Mouse (Mus musculus) left cerebral cortex, adult 2 months (tissue): ENCODE measurements at regions not wholly inside any gene's neighbourhood (a gene's known extent, or its start where the extent isn't known, plus 50 kb on each side); places are given as distances from the start of the nearest gene placed in this dataset.

Source experiments
- DNase-seq, 2 experiments: peaks; one replicate each; pipeline ENCODE4 v3.0.0; 2021 to 2022; ENCODE audit warnings: low spot score in 2 of 2, mixed read lengths in 1 of 2; ENCODE audit errors: extremely low spot score in 1 of 2
- H3K27ac ChIP-seq: fragments of 200-600 bp; 2 replicates; pipeline ENCODE4 v1.8.1; 2022
- H3K4me3 ChIP-seq: fragments of 200-600 bp; 2 replicates; pipeline ENCODE4 v1.8.1; 2022
- CTCF ChIP-seq: fragments of 200-600 bp; IDR thresholded peaks from 2 replicates; pipeline ENCODE4 v1.8.1; 2022; ENCODE audit warnings: antibody characterized with exemption, mild to moderate bottlenecking, moderate library complexity
- intact Hi-C: fragments of 180-260 bp; cut with DNase I; formaldehyde crosslinking; loops from one replicate; pipeline ENCODE4 v1.15.1; 2025

DNA sequence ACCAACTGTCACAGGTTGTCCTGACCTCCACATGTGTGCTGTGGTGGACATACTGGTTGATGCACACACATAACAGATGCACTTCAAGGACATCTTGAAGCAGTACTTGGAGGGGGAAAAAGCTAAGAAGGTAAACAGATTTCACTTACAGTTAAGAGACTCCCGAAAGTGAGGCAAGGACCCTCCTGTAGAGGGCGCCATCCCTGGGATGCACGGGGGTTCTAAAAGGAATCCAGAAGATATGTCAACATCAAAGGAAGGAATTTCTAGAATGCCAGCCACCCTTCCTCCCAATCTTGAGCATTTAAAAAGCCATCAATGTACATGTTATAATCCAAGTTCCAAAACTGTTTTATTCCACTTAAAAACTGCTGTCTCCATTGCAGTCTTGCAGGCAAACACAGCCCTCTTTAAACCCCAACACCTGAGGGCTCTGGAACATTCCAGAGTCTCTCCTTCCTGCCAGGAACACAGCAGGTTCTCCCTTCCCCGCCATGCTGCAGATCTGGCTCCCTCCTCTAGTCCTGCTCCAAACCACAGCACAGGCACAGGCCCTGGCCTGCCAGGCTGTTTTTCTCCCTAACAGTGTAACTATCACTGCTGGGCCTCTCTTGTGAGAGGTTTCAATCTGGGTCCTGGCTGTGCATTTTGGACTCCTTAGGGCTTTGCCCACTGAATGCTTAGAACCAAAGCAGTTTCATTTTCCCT lies 200.8 kb upstream of the Mkln1 start:
- peak; percentile 50 for TF ChIP-seq CTCF
- Histone ChIP-seq H3K4me3 (peak overlapping the region; percentile 2; the same call in 1 of the 2 replicates), H3K27ac (peak overlapping the region; percentile 41; the same call in 1 of the 2 replicates)
- intact Hi-C loops, result no loop called here
- DNase-seq, result no peak

DNA sequence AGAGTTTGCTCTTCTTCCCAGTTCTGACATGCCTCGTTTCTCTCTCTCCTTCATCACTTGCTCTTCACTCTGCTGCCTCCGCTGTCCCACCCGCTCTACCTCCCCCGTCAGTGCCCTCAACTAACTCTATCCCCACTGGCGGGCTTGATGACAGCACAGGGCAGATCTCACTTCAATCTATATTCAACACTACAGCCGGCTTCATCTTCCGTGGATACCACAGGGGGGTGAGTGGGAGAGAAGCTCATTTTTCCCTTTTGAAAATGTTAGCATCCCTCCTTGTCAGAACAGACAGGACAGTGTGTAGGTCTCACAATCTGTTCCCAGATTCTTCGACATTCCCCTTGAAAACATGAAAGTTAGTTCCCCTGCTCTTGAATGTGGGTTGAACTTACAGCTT lies 200.2 kb upstream of the Mkln1 start:
- Histone ChIP-seq H3K27ac (no peak overlapping the region), H3K4me3 (no peak overlapping the region; the same call in 1 of the 2 replicates)
- no peak for DNase-seq
- intact Hi-C loops, result no loop called here
- no peak for TF ChIP-seq CTCF

DNA sequence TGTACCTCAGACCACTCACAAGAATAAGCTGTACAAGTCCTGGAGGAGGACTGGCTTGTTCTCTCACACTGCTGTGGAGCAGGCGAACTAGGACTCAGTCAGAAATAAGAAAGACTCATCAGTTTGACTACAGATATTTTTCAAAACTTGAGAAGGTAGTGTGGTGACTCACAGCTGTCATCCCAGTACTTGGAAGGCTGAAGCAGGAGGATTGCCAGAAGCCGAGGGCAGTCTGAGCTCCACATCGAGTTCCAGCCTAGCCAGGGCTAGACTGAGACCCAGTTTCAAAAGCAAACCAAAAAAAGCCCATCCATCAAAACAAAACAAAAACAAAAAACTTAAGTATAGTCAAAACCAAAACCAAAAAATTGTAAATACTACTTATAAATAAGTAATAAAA lies 197.8 kb upstream of the Mkln1 start:
- no peak overlapping the region for H3K4me3 ChIP-seq
- no peak for TF ChIP-seq CTCF
- no peak overlapping the region for H3K27ac ChIP-seq
- intact Hi-C loops, result no loop called here
- DNase-seq, result no peak

DNA sequence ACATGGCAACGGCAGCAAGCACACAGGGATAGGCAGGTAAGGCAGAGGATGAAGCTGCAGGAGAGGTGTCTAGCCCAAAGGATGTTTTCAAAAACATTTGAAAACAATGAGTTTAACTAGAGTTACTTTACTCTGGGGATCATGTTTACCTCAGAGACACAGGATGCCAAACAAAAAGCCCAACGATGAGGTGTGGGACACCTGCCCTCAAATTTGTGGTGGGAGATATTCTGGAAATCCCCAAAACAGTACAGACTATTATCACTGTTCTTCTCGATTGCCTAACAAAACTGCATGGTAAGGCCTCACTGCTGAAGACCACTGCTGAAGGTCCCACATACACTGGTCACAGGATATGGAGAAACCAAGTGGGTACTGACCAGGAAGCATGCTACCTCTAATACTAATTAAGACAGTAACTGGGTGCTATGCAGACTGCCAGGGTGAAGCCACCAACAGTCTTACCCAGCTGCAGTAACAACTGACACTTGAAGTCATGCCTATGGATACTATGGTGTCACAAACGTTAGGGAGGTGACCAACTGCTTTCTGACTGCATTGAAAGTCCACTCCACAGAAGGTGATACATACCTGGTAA lies 197.1 kb upstream of the Mkln1 start:
- no peak for TF ChIP-seq CTCF
- intact Hi-C loops, result no loop called here
- H3K27ac ChIP-seq, result no peak overlapping the region
- H3K4me3 ChIP-seq, result no peak overlapping the region
- DNase-seq, result no peak

DNA sequence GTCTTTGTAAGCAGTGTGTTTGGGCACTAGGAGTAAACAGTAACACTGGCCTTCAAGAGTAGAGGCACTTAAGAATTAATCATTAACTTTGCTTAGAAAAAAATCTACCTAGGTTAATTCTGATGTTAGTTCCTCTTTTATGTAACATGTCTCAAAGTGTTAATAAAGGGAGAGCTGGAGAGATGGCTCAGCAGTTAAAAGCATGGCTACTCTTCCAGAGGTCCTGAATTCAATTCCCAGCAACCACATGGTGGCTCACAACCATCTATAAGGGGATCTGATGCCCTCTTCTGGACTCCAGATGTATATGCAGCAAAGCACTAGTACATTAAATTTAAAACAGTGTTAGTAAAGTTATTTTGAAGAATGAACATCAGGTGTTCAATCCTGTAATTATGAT lies 195.9 kb upstream of the Mkln1 start:
- intact Hi-C loops, result no loop called here
- no peak for DNase-seq
- TF ChIP-seq CTCF, result peak; percentile 32
- Histone ChIP-seq H3K4me3 (no peak overlapping the region), H3K27ac (no peak overlapping the region)

DNA sequence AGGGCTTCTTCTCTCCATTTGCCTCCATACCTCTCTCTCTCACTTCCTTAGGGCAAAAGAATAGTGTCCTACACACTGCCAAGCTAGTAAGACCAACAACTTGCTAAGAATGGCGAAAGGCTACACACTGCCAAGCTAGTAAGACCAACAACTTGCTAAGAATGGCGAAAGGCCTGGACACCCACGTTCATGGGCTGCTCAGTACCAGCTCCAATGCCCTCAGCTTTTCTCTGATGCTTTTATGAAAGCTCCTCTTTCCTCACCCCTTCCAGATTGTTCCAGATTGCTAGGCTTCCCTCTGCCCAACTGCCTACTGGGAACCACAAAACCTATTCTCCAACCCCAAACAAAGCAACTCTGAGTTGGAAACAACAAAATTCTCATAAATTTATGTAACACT lies 194.1 kb upstream of the Mkln1 start:
- TF ChIP-seq CTCF, result no peak
- Histone ChIP-seq H3K4me3 (no peak overlapping the region), H3K27ac (no peak overlapping the region; the same call in 1 of the 2 replicates)
- intact Hi-C loops, result no loop called here
- DNase-seq, result peak in 1 of 2 experiments; percentile 8

DNA sequence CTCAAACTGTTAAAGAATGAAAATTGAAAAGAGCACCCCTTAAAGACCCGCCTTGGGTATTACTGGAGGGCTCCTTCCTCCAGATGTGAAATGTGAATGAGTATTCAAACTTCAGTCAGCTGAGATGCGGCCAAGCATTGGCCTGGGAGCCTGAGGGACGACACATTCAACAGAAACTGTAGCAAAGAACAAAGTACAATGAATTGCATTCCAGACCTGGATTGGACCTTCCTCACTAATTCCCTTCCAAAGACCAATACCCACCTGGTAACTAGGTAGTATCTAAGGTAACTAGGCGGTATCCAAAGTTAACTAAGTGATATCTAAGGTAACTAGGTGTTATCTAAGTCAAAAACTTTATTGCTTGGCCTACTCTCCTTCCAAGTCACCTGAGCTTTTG lies 193.7 kb upstream of the Mkln1 start:
- no peak overlapping the region for H3K27ac ChIP-seq
- DNase-seq, result no peak
- H3K4me3 ChIP-seq, result no peak overlapping the region
- no peak for TF ChIP-seq CTCF
- intact Hi-C loops, result no loop called here

DNA sequence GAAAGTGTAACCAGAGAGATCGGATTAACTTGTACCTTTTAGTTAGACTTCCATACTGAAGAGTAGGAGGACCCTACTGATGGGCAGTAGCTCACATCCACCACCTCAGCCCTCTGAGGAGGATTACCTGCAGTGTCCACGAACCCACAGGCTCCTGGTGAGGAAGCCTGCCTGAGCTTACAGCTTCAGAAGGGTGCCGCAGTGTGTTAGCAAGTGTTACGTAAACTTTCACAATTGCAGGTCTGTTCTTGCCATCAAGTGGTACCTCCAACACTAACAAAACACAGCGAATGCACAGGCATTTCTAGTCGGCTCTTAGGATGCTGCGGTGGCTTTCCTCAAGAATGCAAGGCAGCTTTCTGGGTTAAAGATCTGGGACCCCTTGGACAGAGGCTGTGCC lies 192.4 kb upstream of the Mkln1 start:
- intact Hi-C loops, result no loop called here
- no peak for DNase-seq
- Histone ChIP-seq H3K27ac (peak overlapping the region; percentile 60), H3K4me3 (0 out of 2 replicates have a peak overlapping the region, but pooled peaks have one; percentile 16)
- TF ChIP-seq CTCF, result no peak

DNA sequence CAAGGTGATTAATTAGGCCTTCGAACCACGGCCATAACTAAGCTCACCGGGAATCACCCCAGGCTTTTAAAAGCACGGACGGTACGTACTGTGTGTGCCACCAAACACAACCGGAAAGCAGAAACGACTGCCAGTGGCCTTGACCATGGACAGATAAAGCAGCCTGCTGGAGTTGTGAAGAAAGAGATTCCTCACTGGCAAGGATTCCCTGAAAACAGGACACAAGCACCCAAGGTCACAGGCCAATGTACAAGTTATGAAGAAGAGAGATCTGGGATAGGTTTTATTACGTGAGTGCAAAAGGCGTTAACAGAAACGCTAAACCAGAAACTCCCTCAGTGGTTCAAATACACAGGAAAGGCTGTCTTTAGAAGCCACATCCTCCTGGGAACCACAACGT lies 191.3 kb upstream of the Mkln1 start:
- Histone ChIP-seq H3K4me3 (no peak overlapping the region; the same call in 1 of the 2 replicates), H3K27ac (peak overlapping the region; percentile 44; the same call in 1 of the 2 replicates)
- no peak for DNase-seq
- intact Hi-C loops, result no loop called here
- TF ChIP-seq CTCF, result no peak

DNA sequence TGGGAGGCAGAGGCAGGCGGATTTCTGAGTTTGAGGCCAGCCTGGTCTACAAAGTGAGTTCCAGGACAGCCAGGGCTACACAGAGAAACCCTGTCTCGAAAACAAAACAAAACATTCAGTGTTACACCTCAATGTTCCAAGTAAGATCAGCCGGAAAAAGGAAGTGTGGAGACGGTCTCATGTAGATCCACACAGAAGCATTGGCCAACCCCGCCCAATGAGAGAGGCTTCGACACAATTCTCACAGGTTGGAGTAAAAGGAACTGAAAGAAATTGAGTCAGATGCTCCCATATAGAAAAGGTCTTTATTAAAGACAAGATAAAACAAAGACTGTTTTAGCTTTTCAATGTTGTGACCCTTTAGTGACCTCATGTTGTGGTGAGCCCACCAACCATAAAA lies 190.3 kb upstream of the Mkln1 start:
- intact Hi-C loops, result no loop called here
- no peak overlapping the region for H3K27ac ChIP-seq
- TF ChIP-seq CTCF, result no peak
- no peak for DNase-seq
- no peak overlapping the region for H3K4me3 ChIP-seq

DNA sequence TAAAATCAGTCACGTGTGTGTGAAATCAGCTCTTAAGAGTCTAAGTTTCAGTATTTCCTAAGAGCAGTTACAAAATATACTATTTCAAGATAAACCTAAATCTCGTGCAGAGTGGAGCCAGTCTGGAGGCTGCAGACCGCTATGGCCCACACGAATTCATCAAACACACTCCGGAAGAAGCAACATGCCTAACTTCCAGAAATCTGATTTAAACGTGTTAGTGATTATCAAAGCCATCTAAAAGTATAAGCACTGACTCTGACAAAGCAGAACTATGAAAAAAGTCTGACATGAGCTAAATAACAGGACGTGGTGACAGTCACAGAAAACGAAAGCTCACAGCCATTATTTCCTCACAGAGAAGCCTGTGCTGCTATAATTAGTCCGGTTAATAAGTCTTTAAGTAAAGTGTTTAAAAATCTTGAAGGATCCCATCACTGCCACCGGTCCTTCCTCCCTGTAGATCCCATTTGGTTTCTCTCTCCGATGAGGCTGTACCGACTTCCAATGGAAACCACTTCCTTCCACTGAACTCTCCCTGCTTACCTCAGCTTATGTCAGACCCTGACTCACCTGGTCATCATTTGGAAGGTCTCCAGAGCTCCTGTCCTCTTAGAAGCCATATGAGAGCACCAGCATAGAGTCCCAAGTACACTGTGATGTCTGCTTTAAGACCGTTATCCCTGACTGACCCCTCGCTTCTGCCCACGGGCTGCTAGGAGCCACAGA lies 189.0 kb upstream of the Mkln1 start:
- Histone ChIP-seq H3K4me3 (no peak overlapping the region), H3K27ac (no peak overlapping the region; the same call in 1 of the 2 replicates)
- intact Hi-C loops, result no loop called here
- DNase-seq, result no peak
- TF ChIP-seq CTCF, result no peak

DNA sequence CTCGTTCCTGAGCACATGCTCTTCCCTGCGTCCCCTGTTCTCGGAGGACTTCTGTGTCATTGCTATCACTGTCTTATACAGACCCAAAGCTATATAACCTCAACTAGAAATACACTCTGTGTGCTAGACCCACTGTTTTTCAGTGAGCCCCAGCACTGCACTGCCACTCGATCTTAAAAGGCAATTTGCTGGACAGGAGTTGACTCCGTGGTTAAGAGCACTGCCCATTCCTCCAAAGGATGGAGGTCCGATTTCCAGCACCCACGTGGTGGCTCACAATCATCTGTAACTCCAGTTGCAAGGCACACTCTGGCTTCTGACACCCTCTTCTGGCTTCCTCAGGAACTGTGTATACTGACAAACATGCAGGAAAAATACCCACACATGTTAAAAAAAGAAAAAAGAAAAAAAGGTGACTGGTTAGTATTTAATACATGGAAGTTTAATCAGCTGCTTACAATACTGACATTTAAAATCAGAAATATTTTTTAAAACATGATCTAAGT lies 188.3 kb upstream of the Mkln1 start:
- intact Hi-C loops, result no loop called here
- no peak for DNase-seq
- peak; percentile 37 for TF ChIP-seq CTCF
- H3K27ac ChIP-seq, result peak overlapping the region; percentile 3; the same call in 1 of the 2 replicates
- no peak overlapping the region for H3K4me3 ChIP-seq
